ENCODE assay signal across 9 mouse cellular contexts in the genomic region with DNA sequence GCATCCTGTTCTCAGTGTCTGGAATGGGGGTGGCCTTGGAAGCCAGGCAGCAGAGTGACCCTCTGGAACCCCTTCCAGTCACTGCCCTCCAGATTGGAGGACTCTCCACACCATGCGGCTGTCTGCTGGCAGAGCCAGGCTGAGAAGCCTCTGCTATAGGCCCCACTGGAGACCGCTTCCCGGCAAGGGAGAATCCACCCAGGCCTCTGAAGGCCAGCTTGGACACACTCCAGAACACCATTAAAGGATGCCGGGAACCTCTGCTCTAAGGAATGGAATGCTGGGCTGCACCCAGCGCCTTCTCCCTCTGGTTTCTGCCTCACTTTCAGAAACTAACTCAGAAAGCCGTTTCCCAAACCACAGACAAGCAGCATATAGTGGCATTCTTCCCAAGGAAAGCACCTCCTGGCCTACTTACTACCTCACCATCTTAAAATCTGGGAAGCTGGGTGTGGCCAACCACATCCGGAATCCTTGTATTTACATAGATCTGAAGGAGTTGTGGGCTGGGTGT. TPM values are rescaled to one million over a fixed set of nuclear protein-coding genes. Genes with fewer than 3 reads are reported as not detected.
DNase-seq lines count a peak whose midpoint lies in the region; ATAC-seq and TF ChIP-seq lines count a peak whose summit lies in the region.
"Had no signal": no experiment of that assay in that cellular context is flagged by ENCODE, and none has a peak within 500 bp of the region (broad histone marks: within the 10 kb centered on the region; RNA-seq: fewer than 3 reads in every experiment).

No protein-coding gene starts in this region.

- no peak overlapping the region for H3K27ac ChIP-seq in kidney, adult 2 months (ENCODE audit: insufficient read depth, low read depth, low read length)
- peak overlapping the region; percentile 95 for H3K27ac ChIP-seq in heart, embryonic 15.5 days
- peak overlapping the region; percentile 67 for H3K27ac ChIP-seq in lung, embryonic 16.5 days (ENCODE audit: low read length)
- no peak overlapping the region for H3K27ac ChIP-seq in hindbrain, embryonic 10.5 days
- H3K27ac ChIP-seq: layer of hippocampus, adult 2 months had no signal

- peak; percentile 50 for DNase-seq in kidney, adult 2 months
- DNase-seq in kidney, adult 8-10 months = no peak
- DNase-seq in ES-CJ7 (ENCODE audit: low read depth, low spot score) = peak; percentile 63
- DNase-seq in right cerebral cortex, postnatal 14 days = no peak
- no peak for DNase-seq in hindbrain, embryonic 10.5 days (ENCODE audit: low spot score)
- no peak for DNase-seq in embryo, embryonic 11 days

- peak overlapping the region; percentile 33 for H3K4me2 ChIP-seq in heart, embryonic 15.5 days
- no peak overlapping the region for H3K4me2 ChIP-seq in lung, embryonic 16.5 days (ENCODE audit: low read depth, low read length)

- no peaks in the 10 kb centered on the region for H3K27me3 ChIP-seq in kidney, adult 2 months (replicated peaks; ENCODE audit: control insufficient read depth, insufficient read depth, low read length)
- no peaks in the 10 kb centered on the region for H3K27me3 ChIP-seq in heart, embryonic 15.5 days
- no peaks in the 10 kb centered on the region for H3K27me3 ChIP-seq in lung, embryonic 16.5 days (ENCODE audit: control insufficient read depth, insufficient read depth, low read depth, low read length)
- H3K27me3 ChIP-seq in hindbrain, embryonic 10.5 days (ENCODE audit: insufficient read depth, poor library complexity, severe bottlenecking) = no peaks in the 10 kb centered on the region

- TF ChIP-seq CTCF in kidney, adult 2 months (conservative IDR thresholded peaks at IDR 0.05; ENCODE audit: insufficient read depth, insufficient read length, low read depth, low read length) = no peak

- H3K36me3 ChIP-seq in kidney, adult 2 months (ENCODE audit: control insufficient read depth, insufficient read depth, low read length) = no peaks in the 10 kb centered on the region
- H3K36me3 ChIP-seq in heart, embryonic 15.5 days = peaks cover 33% of the 10 kb centered on the region
- peaks cover 28% of the 10 kb centered on the region for H3K36me3 ChIP-seq in lung, embryonic 16.5 days (ENCODE audit: control insufficient read depth, insufficient read depth, low read length)
- peaks cover 64% of the 10 kb centered on the region for H3K36me3 ChIP-seq in hindbrain, embryonic 10.5 days

- H3K9me3 ChIP-seq in heart, embryonic 15.5 days (replicated peaks) = no peaks in the 10 kb centered on the region
- H3K9me3 ChIP-seq in lung, embryonic 16.5 days (ENCODE audit: control insufficient read depth, low read length) = no peaks in the 10 kb centered on the region
- no peaks in the 10 kb centered on the region for H3K9me3 ChIP-seq in hindbrain, embryonic 10.5 days

- no peak for TF ChIP-seq POLR2A in kidney, adult 2 months (IDR thresholded peaks at IDR 0.05; ENCODE audit: low read depth, low read length)

- WGBS in kidney, adult 2 months = 43% methylated on average over 7 of the region's 7 CpGs
- WGBS in heart, embryonic 15.5 days = 29% methylated on average over 7 of the region's 7 CpGs
- 41% methylated on average over 7 of the region's 7 CpGs for WGBS in lung, embryonic 16.5 days
- WGBS in hindbrain, embryonic 10.5 days = 95% methylated on average over 7 of the region's 7 CpGs

- H3K4me3 ChIP-seq in kidney, adult 2 months (ENCODE audit: insufficient read depth, low read depth, low read length) = no peak overlapping the region
- no peak overlapping the region for H3K4me3 ChIP-seq in heart, embryonic 15.5 days
- no peak overlapping the region for H3K4me3 ChIP-seq in lung, embryonic 16.5 days (ENCODE audit: low read length)
- H3K4me3 ChIP-seq in hindbrain, embryonic 10.5 days = no peak overlapping the region
- H3K4me3 ChIP-seq: layer of hippocampus, adult 2 months had no signal

- H3K4me1 ChIP-seq in kidney, adult 2 months (ENCODE audit: control insufficient read depth, insufficient read depth, low read length) = peaks cover 29% of the 10 kb centered on the region; the same call in 1 of the 2 replicates
- peaks cover 84% of the 10 kb centered on the region for H3K4me1 ChIP-seq in heart, embryonic 15.5 days (replicated peaks)
- H3K4me1 ChIP-seq in lung, embryonic 16.5 days (replicated peaks; ENCODE audit: control insufficient read depth, insufficient read depth, low read length) = peaks cover 44% of the 10 kb centered on the region
- peaks cover 61% of the 10 kb centered on the region for H3K4me1 ChIP-seq in hindbrain, embryonic 10.5 days (replicated peaks)

- ATAC-seq in heart, embryonic 15.5 days (replicated peaks; ENCODE audit: insufficient number of reproducible peaks, insufficient read depth, low FRiP score, low read depth) = no peak
- ATAC-seq in lung, embryonic 16.5 days (ENCODE audit: low read depth) = peak; percentile 6; the same call in 1 of the 2 replicates

- no peak overlapping the region for H3K9ac ChIP-seq in heart, embryonic 15.5 days
- H3K9ac ChIP-seq in lung, embryonic 16.5 days (ENCODE audit: low read length) = peak overlapping the region; percentile 42; the same call in 1 of the 2 replicates

RNA-seq across cellular contexts. Expression of gene Afmid, which starts 2.9 kb away (rescaled TPM):
- polyA plus RNA-seq in kidney, adult 2 months (2012; rRNA removed) = 85.6 and 89.7 TPM in 2 replicates
- 15.1 and 16.6 TPM in 2 replicates for polyA plus RNA-seq in heart, embryonic 15.5 days (2015; fragmentation: Nextera tagmentation; extraction: Ambion mirVana)
- 4.9 and 5.4 TPM in 2 replicates for polyA plus RNA-seq in lung, embryonic 16.5 days (2015; fragmentation: Nextera tagmentation; extraction: Ambion mirVana)
- polyA plus RNA-seq in hindbrain, embryonic 10.5 days (2016; fragmentation: Nextera tagmentation; extraction: Ambion mirVana) = 3.8 and 4.0 TPM in 2 replicates

RNA-seq across cellular contexts. Expression of gene Tk1, which starts 3.1 kb away (rescaled TPM):
- 15.5 and 15.8 TPM in 2 replicates for polyA plus RNA-seq in kidney, adult 2 months (2012; rRNA removed)
- polyA plus RNA-seq in heart, embryonic 15.5 days (2015; fragmentation: Nextera tagmentation; extraction: Ambion mirVana) = 92.9 and 102 TPM in 2 replicates
- 130 and 131 TPM in 2 replicates for polyA plus RNA-seq in lung, embryonic 16.5 days (2015; fragmentation: Nextera tagmentation; extraction: Ambion mirVana)
- polyA plus RNA-seq in hindbrain, embryonic 10.5 days (2016; fragmentation: Nextera tagmentation; extraction: Ambion mirVana) = 106 and 132 TPM in 2 replicates

RNA-seq across cellular contexts. Expression of gene Gm20708, which starts 13.3 kb away (rescaled TPM):
- 0.18 and 0.22 TPM in 2 replicates for polyA plus RNA-seq in kidney, adult 2 months (2012; rRNA removed)
- 0.97 and 1.5 TPM in 2 replicates for polyA plus RNA-seq in heart, embryonic 15.5 days (2015; fragmentation: Nextera tagmentation; extraction: Ambion mirVana)
- 0.13 and 0.14 TPM in 2 replicates for polyA plus RNA-seq in lung, embryonic 16.5 days (2015; fragmentation: Nextera tagmentation; extraction: Ambion mirVana)
- 0.30 and 0.31 TPM in 2 replicates for polyA plus RNA-seq in hindbrain, embryonic 10.5 days (2016; fragmentation: Nextera tagmentation; extraction: Ambion mirVana)

RNA-seq across cellular contexts. Expression of gene Syngr2, which starts 13.3 kb away (rescaled TPM):
- polyA plus RNA-seq in kidney, adult 2 months (2012; rRNA removed) = 150 and 155 TPM in 2 replicates
- polyA plus RNA-seq in heart, embryonic 15.5 days (2015; fragmentation: Nextera tagmentation; extraction: Ambion mirVana) = 84.6 and 105 TPM in 2 replicates
- 79.5 and 87.7 TPM in 2 replicates for polyA plus RNA-seq in lung, embryonic 16.5 days (2015; fragmentation: Nextera tagmentation; extraction: Ambion mirVana)
- polyA plus RNA-seq in hindbrain, embryonic 10.5 days (2016; fragmentation: Nextera tagmentation; extraction: Ambion mirVana) = 33.7 and 42.3 TPM in 2 replicates

RNA-seq across cellular contexts. Expression of gene 6030468B19Rik, which starts 25.3 kb away (rescaled TPM):
- polyA plus RNA-seq in kidney, adult 2 months (2012; rRNA removed) = 0.09 TPM in 1 of 2 replicates, not detected in the other
- 0.34 and 0.65 TPM in 2 replicates for polyA plus RNA-seq in heart, embryonic 15.5 days (2015; fragmentation: Nextera tagmentation; extraction: Ambion mirVana)
- 0.14 and 1.4 TPM in 2 replicates for polyA plus RNA-seq in lung, embryonic 16.5 days (2015; fragmentation: Nextera tagmentation; extraction: Ambion mirVana)
- polyA plus RNA-seq in hindbrain, embryonic 10.5 days (2016; fragmentation: Nextera tagmentation; extraction: Ambion mirVana) = 1.2 and 2.2 TPM in 2 replicates

Comparison
In these comparisons a context has a peak if more than half of its experiments do, and no peak if none do; other contexts are left out.
1. DNase-seq: peak in kidney, adult 2 months (single experiment) and ES-CJ7 (single experiment); none in kidney, adult 8-10 months (0 of 2), right cerebral cortex, postnatal 14 days (single experiment), hindbrain, embryonic 10.5 days (single experiment) and embryo, embryonic 11 days (single experiment).
2. H3K27ac ChIP-seq: peak in heart, embryonic 15.5 days (single experiment) and lung, embryonic 16.5 days (single experiment); none in kidney, adult 2 months (single experiment) and hindbrain, embryonic 10.5 days (single experiment).